30 mouse cellular contexts compared by ENCODE assay signal in genomic region chr16:13360835-13361234, GRCm38 (mm10).
DNase-seq lines count a peak whose midpoint lies in the region; ATAC-seq and TF ChIP-seq lines count a peak whose summit lies in the region.
"Had no signal": no experiment of that assay in that cellular context is flagged by ENCODE, and none has a peak within 500 bp of the region (broad histone marks: within the 10 kb centered on the region; RNA-seq: fewer than 3 reads in every experiment).

No protein-coding gene starts in this region.

- no peak overlapping the region for H3K4me2 ChIP-seq in hindbrain, embryonic 11.5 days (replicated peaks; ENCODE audit: low read depth, low read length)
- H3K4me2 ChIP-seq: embryonic facial prominence, embryonic 12.5 days; embryonic facial prominence, embryonic 15.5 days; heart, embryonic 12.5 days; heart, embryonic 15.5 days had no signal

- peaks cover 13% of the 10 kb centered on the region for H3K4me1 ChIP-seq in cortical plate, adult 2 months (ENCODE audit: control insufficient read depth, insufficient read depth, low read length)
- no peaks in the 10 kb centered on the region for H3K4me1 ChIP-seq in hindbrain, embryonic 11.5 days (replicated peaks; ENCODE audit: control insufficient read depth, insufficient read depth, low read length)

- no peaks in the 10 kb centered on the region for H3K9me3 ChIP-seq in hindbrain, embryonic 11.5 days (ENCODE audit: control insufficient read depth, low read length)
- H3K9me3 ChIP-seq: embryonic facial prominence, embryonic 12.5 days; embryonic facial prominence, embryonic 15.5 days; G1E; heart, embryonic 12.5 days; heart, embryonic 15.5 days; hindbrain, embryonic 10.5 days had no signal

- WGBS in hindbrain, embryonic 11.5 days, result 92% methylated on average over 5 of the region's 5 CpGs

- H3K27ac ChIP-seq in gastrocnemius, adult 2 months, result peak overlapping the region; percentile 89
- peak overlapping the region; percentile 94 for H3K27ac ChIP-seq in left cerebral cortex, adult 2 months
- no peak overlapping the region for H3K27ac ChIP-seq in cortical plate, adult 2 months (ENCODE audit: insufficient read depth, low read length)
- H3K27ac ChIP-seq in hindbrain, embryonic 11.5 days (ENCODE audit: low read depth, low read length), result no peak overlapping the region
- H3K27ac ChIP-seq: embryonic facial prominence, embryonic 12.5 days; embryonic facial prominence, embryonic 15.5 days; heart, embryonic 15.5 days; hindbrain, embryonic 10.5 days; hindbrain, embryonic 14.5 days; hindbrain, postnatal 0 days had no signal

- H3K27me3 ChIP-seq in hindbrain, embryonic 11.5 days (ENCODE audit: control insufficient read depth, insufficient read depth, low read length), result no peaks in the 10 kb centered on the region
- H3K27me3 ChIP-seq: CH12.LX; embryonic facial prominence, embryonic 12.5 days; embryonic facial prominence, embryonic 15.5 days; heart, embryonic 12.5 days; heart, embryonic 15.5 days; Patski had no signal

- no peak overlapping the region for H3K9ac ChIP-seq in hindbrain, embryonic 11.5 days (ENCODE audit: low read depth, low read length)
- H3K9ac ChIP-seq: embryonic facial prominence, embryonic 12.5 days; embryonic facial prominence, embryonic 15.5 days; forebrain, postnatal 0 days; heart, embryonic 12.5 days; heart, embryonic 15.5 days; hindbrain, embryonic 14.5 days had no signal

- intact Hi-C loops in gastrocnemius, adult 2 months (cut with DNase I), result no loop called here
- intact Hi-C loops in left cerebral cortex, adult 2 months (cut with DNase I), result no loop called here
- intact Hi-C loops in left cerebral cortex, postnatal 14 days (cut with DNase I), result no loop called here

- no peak for TF ChIP-seq POLR2A in cortical plate, adult 2 months (IDR thresholded peaks at IDR 0.05; ENCODE audit: extremely low read depth, insufficient read depth, low read length)

- no peak for DNase-seq in gastrocnemius, adult 2 months
- no peak for DNase-seq in gastrocnemius, adult 8-10 months (ENCODE audit: low spot score in 2 of 2)
- no peak for DNase-seq in left cerebral cortex, adult 2 months (ENCODE audit: extremely low spot score in 1 of 2, low spot score in 2 of 2)
- no peak for DNase-seq in left cerebral cortex, postnatal 14 days (ENCODE audit: low spot score in 2 of 2)
- DNase-seq in hindbrain, embryonic 11.5 days (ENCODE audit: low spot score), result no peak
- DNase-seq: adrenal gland, adult 2 months; adrenal gland, postnatal 14 days; B cell, adult 2 months; cerebellum, adult 11 months; cerebellum, adult 8-10 months; cerebellum, postnatal 10 days; forebrain, postnatal 0 days; gastrocnemius, postnatal 10 days; gastrocnemius, postnatal 36 days; heart, postnatal 10 days; heart, postnatal 36 days had no signal

- H3K36me3 ChIP-seq in hindbrain, embryonic 11.5 days (ENCODE audit: control insufficient read depth, insufficient read depth, low read length), result no peaks in the 10 kb centered on the region
- H3K36me3 ChIP-seq: embryonic facial prominence, embryonic 12.5 days; embryonic facial prominence, embryonic 15.5 days; G1E; heart, embryonic 12.5 days; heart, embryonic 15.5 days; hindbrain, embryonic 10.5 days had no signal

- no peak for TF ChIP-seq CTCF in gastrocnemius, adult 2 months (IDR thresholded peaks at IDR 0.05)
- TF ChIP-seq CTCF in left cerebral cortex, adult 2 months (IDR thresholded peaks at IDR 0.05), result no peak
- TF ChIP-seq CTCF in cortical plate, adult 2 months (IDR thresholded peaks at IDR 0.05; ENCODE audit: extremely low read depth, insufficient read depth, low read length), result no peak

- peak overlapping the region; percentile 74 for H3K4me3 ChIP-seq in gastrocnemius, adult 2 months
- peak overlapping the region; percentile 70 for H3K4me3 ChIP-seq in left cerebral cortex, adult 2 months
- peak overlapping the region; percentile 70 for H3K4me3 ChIP-seq in cortical plate, adult 2 months (ENCODE audit: insufficient read depth, low read length)
- no peak overlapping the region for H3K4me3 ChIP-seq in hindbrain, embryonic 11.5 days (ENCODE audit: low read depth, low read length)
- H3K4me3 ChIP-seq: embryonic facial prominence, embryonic 12.5 days; embryonic facial prominence, embryonic 15.5 days; heart, embryonic 12.5 days; heart, embryonic 15.5 days; hindbrain, embryonic 10.5 days had no signal

- no peak for ATAC-seq in hindbrain, embryonic 11.5 days (ENCODE audit: low FRiP score)
- ATAC-seq: forebrain, embryonic 14.5 days; forebrain, postnatal 0 days; hindbrain, postnatal 0 days; inflammation-experienced regulatory T-cells, adult 6 months; intestine, postnatal 0 days; Patski had no signal

Comparison
In these comparisons a context has a peak if more than half of its experiments do, and no peak if none do; other contexts are left out.
1. H3K27ac ChIP-seq: peak in gastrocnemius, adult 2 months (single experiment) and left cerebral cortex, adult 2 months (single experiment); none in cortical plate, adult 2 months (single experiment) and hindbrain, embryonic 11.5 days (single experiment).